Mouse (Mus musculus) MEL (cell line): ENCODE data around the gene Gjb4.

Source experiments
- BHLHE40 ChIP-seq: IDR thresholded peaks from 2 replicates; pipeline ENCODE4 v1.6.1; 2012; ENCODE audit warnings: low read depth, mild to moderate bottlenecking, inconsistent platforms, low read length, improper control_type of control experiment, borderline replicate concordance
- CTCF ChIP-seq, 3 experiments: IDR thresholded peaks in 2 of 3; conservative IDR thresholded peaks in 1 of 3; 2 replicates each; pipeline ENCODE4 v1.5.1; 2011 to 2012; ENCODE audit warnings: low read length in 3 of 3, low read depth in 2 of 3, mild to moderate bottlenecking in 2 of 3, improper control_type of control experiment in 1 of 3, inconsistent platforms in 1 of 3, mixed read lengths in 1 of 3, moderate library complexity in 1 of 3; ENCODE audit not compliant: control insufficient read depth in 1 of 3, insufficient read depth in 1 of 3, poor library complexity in 1 of 3, severe bottlenecking in 1 of 3
- E2F4 ChIP-seq: IDR thresholded peaks from 2 replicates; pipeline ENCODE4 v1.6.1; 2011; ENCODE audit warnings: low read depth, low read length, improper control_type of control experiment, borderline replicate concordance
- MAFK ChIP-seq: IDR thresholded peaks from 2 replicates; pipeline ENCODE4 v1.6.1; 2011; ENCODE audit warnings: low read depth, mild to moderate bottlenecking, low read length, improper control_type of control experiment, borderline replicate concordance
- POLR2A ChIP-seq, 2 experiments: IDR thresholded peaks; 2 replicates each; pipeline ENCODE4 v1.6.1; 2011 to 2012; ENCODE audit warnings: low read length in 2 of 2, mild to moderate bottlenecking in 2 of 2, control low read depth in 1 of 2, improper control_type of control experiment in 1 of 2, low read depth in 1 of 2, moderate library complexity in 1 of 2; ENCODE audit not compliant: control insufficient read depth in 1 of 2, insufficient read depth in 1 of 2, poor library complexity in 1 of 2
- POLR2AphosphoS2 ChIP-seq: IDR thresholded peaks from 2 replicates; pipeline ENCODE4 v1.6.1; 2011; ENCODE audit warnings: low read length, improper control_type of control experiment
- RCOR1 ChIP-seq: IDR thresholded peaks from 2 replicates; pipeline ENCODE4 v1.6.1; 2012; ENCODE audit warnings: low read depth, mild to moderate bottlenecking, inconsistent platforms, low read length, improper control_type of control experiment

- no peak for TF ChIP-seq CTCF (IDR thresholded peaks at IDR 0.05 in 2 of 3, conservative IDR thresholded peaks at IDR 0.05 in 1 of 3; ENCODE audit: control insufficient read depth in 1 of 3, insufficient read depth in 1 of 3, low read depth in 2 of 3, low read length in 3 of 3, poor library complexity in 1 of 3, severe bottlenecking in 1 of 3)
- no peak for TF ChIP-seq POLR2AphosphoS2
- TF ChIP-seq BHLHE40 = no peak
- TF ChIP-seq E2F4 = no peak
- TF ChIP-seq POLR2A (IDR thresholded peaks at IDR 0.05; ENCODE audit: control insufficient read depth in 1 of 2, insufficient read depth in 1 of 2, low read depth in 1 of 2, low read length in 2 of 2, poor library complexity in 1 of 2) = no peak
- no peak for TF ChIP-seq MAFK
- TF ChIP-seq RCOR1 = no peak
Measured at GRCm38 (mm10) chr4:127365433-127365832, 11.6 kb upstream of the Gjb4 start.
